Mouse (Mus musculus) CD4-positive naive resting alpha-beta T cell, adult 57 days (primary cell): ENCODE measurements around the gene Bex6. TPM values are rescaled to one million over a fixed set of nuclear protein-coding genes. Genes with fewer than 3 reads are reported as not detected.

Experiments used
- total RNA-seq: library from RNA; stranded (reverse); gene quantifications from one replicate; pipeline ENCODE4 v1.2.4, GENCODE M21; 2023

Bex6 gene
- total RNA-seq = not detected

DNA sequence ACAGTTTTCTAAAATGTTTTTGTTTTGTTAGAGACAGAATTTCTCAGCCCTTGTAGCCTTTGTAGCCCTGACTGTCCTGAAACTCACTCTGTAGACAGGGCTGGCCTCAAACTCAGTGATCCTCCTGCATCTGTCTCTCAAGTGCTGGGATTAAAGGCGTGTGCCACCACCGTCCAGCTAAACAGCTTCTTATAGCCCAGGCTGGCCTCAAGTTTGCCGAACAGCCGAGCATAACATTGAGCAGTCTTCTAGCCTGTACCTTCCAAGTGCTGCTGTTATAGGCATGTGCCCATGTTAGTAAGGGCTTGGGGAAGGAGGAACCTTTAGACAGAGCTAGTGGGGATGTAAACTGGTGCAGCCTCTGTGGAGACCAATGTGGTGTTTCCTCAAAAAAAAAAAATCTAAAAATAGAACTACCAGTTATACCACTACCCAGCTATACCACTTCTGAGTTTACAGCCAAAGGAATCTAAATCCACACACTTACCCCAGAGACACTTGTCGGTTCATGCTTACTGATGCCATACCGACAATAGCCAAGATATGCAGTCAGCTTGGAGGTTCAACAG lies at the start of gene Bex6:
Bex6 (plus strand) TSS at position 491 of the 569 bp plus-strand sequence.

DNA sequence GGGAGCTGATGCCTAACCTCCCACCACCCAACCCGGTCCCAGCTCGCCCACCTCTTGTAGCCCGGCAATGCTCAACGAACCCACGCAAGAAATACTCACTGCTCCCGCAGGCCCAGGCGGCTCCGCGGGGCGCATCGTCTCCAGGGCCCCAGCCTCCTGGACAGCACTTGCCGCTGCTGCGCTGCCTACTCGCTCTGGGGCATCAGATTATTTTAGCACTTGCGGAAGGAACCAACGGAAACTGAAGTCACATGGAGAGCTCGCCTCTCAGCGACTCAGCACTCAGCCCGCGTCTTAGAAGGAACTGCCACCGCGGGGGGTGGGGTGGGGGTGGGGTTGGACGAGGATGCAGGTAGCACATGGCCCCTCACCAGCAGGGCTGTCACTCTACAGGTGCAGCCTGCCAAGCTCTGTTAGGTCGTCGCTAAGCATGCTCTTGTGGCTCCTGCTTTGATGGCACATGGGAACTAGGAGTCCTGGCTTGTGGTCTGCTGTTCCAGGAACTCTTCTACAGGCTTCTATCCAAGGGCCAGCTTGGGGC lies 14.3 kb upstream of the Bex6 start, which contains the start of gene Nrros:
Nrros (minus strand) TSS at position 314 of the 541 bp plus-strand sequence.

Other genes with a start within 250 kb of the Bex6 start
- not detected for gene Pigz, start 246.0 kb upstream of the Bex6 start, total RNA-seq
- 14.2 TPM for gene 0610012G03Rik, start 231.3 kb upstream of the Bex6 start, total RNA-seq
- 21.2 TPM for gene Ncbp2, start 231.3 kb upstream of the Bex6 start, total RNA-seq
- gene Senp5, start 176.5 kb upstream of the Bex6 start, total RNA-seq = 23.4 TPM
- 111 TPM for gene Pak2, start 100.5 kb upstream of the Bex6 start, total RNA-seq
- gene Pigx, start 80.1 kb upstream of the Bex6 start, total RNA-seq = 65.1 TPM
- gene Cep19, start 80.0 kb upstream of the Bex6 start, total RNA-seq = 9.0 TPM
- 74.2 TPM for gene Nrros, start 14.2 kb upstream of the Bex6 start, total RNA-seq
- gene Fbxo45, start 67.3 kb downstream of the Bex6 start, total RNA-seq = 7.8 TPM
- gene Wdr53, start 67.4 kb downstream of the Bex6 start, total RNA-seq = 11.4 TPM
- gene Smco1, start 91.6 kb downstream of the Bex6 start, total RNA-seq = 0.68 TPM
- gene Rnf168, start 97.6 kb downstream of the Bex6 start, total RNA-seq = 19.6 TPM
- 75.1 TPM for gene Ubxn7, start 152.4 kb downstream of the Bex6 start, total RNA-seq
- not detected for gene Tm4sf19, start 220.7 kb downstream of the Bex6 start, total RNA-seq
- not detected for gene Tctex1d2, start 239.9 kb downstream of the Bex6 start, total RNA-seq